Mouse (Mus musculus): ENCODE results near the gene Ifngr2.

- no peak for TF ChIP-seq USF1 (IDR thresholded peaks at IDR 0.05; ENCODE audit: low read depth)
- no peak for TF ChIP-seq POLR2A (IDR thresholded peaks at IDR 0.05; ENCODE audit: insufficient read length, low read depth)
- TF ChIP-seq MYOG (IDR thresholded peaks at IDR 0.05; ENCODE audit: control insufficient read depth in 1 of 3, insufficient read depth in 1 of 3, insufficient read length in 2 of 3, low read depth in 2 of 3) = no peak
- no peak for TF ChIP-seq E2F4 (IDR thresholded peaks at IDR 0.05; ENCODE audit: insufficient read depth)
- TF ChIP-seq MAX (IDR thresholded peaks at IDR 0.05; ENCODE audit: low read depth) = no peak
- no peak for TF ChIP-seq TCF3 (IDR thresholded peaks at IDR 0.05; ENCODE audit: insufficient read length, low read depth)
- no peak for TF ChIP-seq TCF12 (IDR thresholded peaks at IDR 0.05; ENCODE audit: insufficient read depth, poor library complexity, severe bottlenecking)
- TF ChIP-seq POLR2AphosphoS2 (IDR thresholded peaks at IDR 0.05; ENCODE audit: insufficient read length, low read depth) = no peak
- TF ChIP-seq CEBPB (IDR thresholded peaks at IDR 0.05; ENCODE audit: insufficient read depth, poor library complexity, severe bottlenecking) = no peak
- no peak for TF ChIP-seq SRF (IDR thresholded peaks at IDR 0.05; ENCODE audit: control insufficient read depth, insufficient read length, low read depth)
Observed at GRCm38 (mm10) chr16:91605156-91605555, 58.3 kb downstream of the Ifngr2 start.

Measured in myocyte (in vitro differentiated cells).